Mouse (Mus musculus) E14TG2a.4 (cell line): ENCODE results near the gene 1700029P11Rik.

ENCODE experiments used
- CTCF ChIP-seq: conservative IDR thresholded peaks from 2 replicates; pipeline ENCODE4 v1.5.1; 2014; ENCODE audit warnings: low read length
- NANOG ChIP-seq: IDR thresholded peaks from 2 replicates; pipeline ENCODE4 v1.6.1; 2014; ENCODE audit warnings: borderline replicate concordance, low read length, mixed read lengths
- POU5F1 ChIP-seq: IDR thresholded peaks from 2 replicates; pipeline ENCODE4 v1.6.1; 2014; ENCODE audit warnings: low read length, borderline replicate concordance

GRCm38 (mm10) chr15:81969173-81969572, 11.2 kb upstream of the 1700029P11Rik start:
- TF ChIP-seq CTCF (no peak), NANOG (0 out of 2 replicates have a peak, but pooled peaks have one; percentile 36), POU5F1 (no peak)
